Mouse (Mus musculus) midbrain, embryonic 16.5 days (tissue): ENCODE measurements at regions not wholly inside any gene's neighbourhood (a gene's known extent, or its start where the extent isn't known, plus 50 kb on each side); places are given as distances from the start of the nearest gene placed in this dataset.

Experiments used
- ATAC-seq: fragments of 200-750 bp; cut with Nextera tagmentation; 2 replicates; pipeline ENCODE4 v1.8.0; 2017; ENCODE audit warnings: moderate TSS enrichment
- H3K27ac ChIP-seq: fragments of 300-500 bp; sonication (generic); 2 replicates; pipeline ENCODE4 v1.5.1; 2014; ENCODE audit warnings: mild to moderate bottlenecking, low read length, mixed read lengths
- H3K27me3 ChIP-seq: fragments of 300-500 bp; sonication (generic); 2 replicates; pipeline ENCODE4 v1.6.1; 2014; ENCODE audit warnings: low read depth, low read length, mixed read lengths; ENCODE audit not compliant: control insufficient read depth, insufficient read depth
- H3K36me3 ChIP-seq: fragments of 300-500 bp; sonication (generic); 2 replicates; pipeline ENCODE4 v1.6.1; 2014; ENCODE audit warnings: mild to moderate bottlenecking, low read length, moderate library complexity, mixed read lengths; ENCODE audit not compliant: control insufficient read depth, insufficient read depth
- H3K4me1 ChIP-seq: fragments of 300-500 bp; sonication (generic); 2 replicates; pipeline ENCODE4 v1.6.1; 2014; ENCODE audit warnings: mild to moderate bottlenecking, low read length, mixed read lengths; ENCODE audit not compliant: control insufficient read depth, insufficient read depth
- H3K4me2 ChIP-seq: fragments of 300-500 bp; sonication (generic); 2 replicates; pipeline ENCODE4 v1.6.1; 2014; ENCODE audit warnings: mild to moderate bottlenecking, low read length, mixed read lengths
- H3K4me3 ChIP-seq: fragments of 300-500 bp; sonication (generic); 2 replicates; pipeline ENCODE4 v1.5.1; 2014; ENCODE audit warnings: low read depth, mild to moderate bottlenecking, low read length, moderate library complexity, mixed read lengths
- H3K9ac ChIP-seq: fragments of 300-500 bp; sonication (generic); 2 replicates; pipeline ENCODE4 v1.6.1; 2014; ENCODE audit warnings: low read depth, low read length, mixed read lengths
- H3K9me3 ChIP-seq: fragments of 300-500 bp; sonication (generic); replicated peaks from 2 replicates; pipeline ENCODE4 v1.6.1; 2014; ENCODE audit warnings: mild to moderate bottlenecking, low read length, mixed read lengths; ENCODE audit not compliant: control insufficient read depth, poor library complexity, severe bottlenecking
- WGBS: fragments of 180-500 bp; shearing (Covaris S2); extraction: QIAGEN DNeasy Blood & Tissue Kit; methylation state at CpG from one replicate; pipeline ENCODE4 v1.1.7; 2014; 5-methylcytosine and 5-hydroxymethylcytosine counted together

DNA sequence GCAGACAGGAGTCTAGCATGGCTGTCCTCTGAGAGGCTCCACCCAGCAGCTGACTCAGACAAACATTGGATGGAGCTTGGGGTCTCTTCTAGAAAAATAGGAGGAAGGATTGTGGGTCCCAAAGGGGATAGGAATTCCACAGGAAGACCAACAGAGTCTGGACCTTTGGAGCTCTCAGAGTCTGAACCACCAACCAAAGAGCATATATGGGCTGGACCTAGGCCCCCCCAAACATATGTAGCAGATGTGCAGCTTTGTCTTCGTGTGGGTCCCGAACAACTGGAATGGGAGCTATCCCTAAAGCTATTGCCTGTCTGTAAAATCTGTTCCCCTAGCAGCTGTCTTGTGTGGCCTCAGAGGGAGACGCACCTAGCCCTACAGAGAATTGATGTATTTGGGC, 50.1 kb upstream of the Cpm start:
- Histone ChIP-seq H3K4me1 (no peaks in the 10 kb centered on the region), H3K27ac (no peak overlapping the region), H3K27me3 (no peaks in the 10 kb centered on the region; the same call in 1 of the 2 replicates), H3K4me3 (no peak overlapping the region), H3K9ac (no peak overlapping the region), H3K9me3 (no peaks in the 10 kb centered on the region), H3K36me3 (no peaks in the 10 kb centered on the region), H3K4me2 (no peak overlapping the region)
- 89% methylated on average over 3 of the region's 3 CpGs for WGBS
- no peak for ATAC-seq

DNA sequence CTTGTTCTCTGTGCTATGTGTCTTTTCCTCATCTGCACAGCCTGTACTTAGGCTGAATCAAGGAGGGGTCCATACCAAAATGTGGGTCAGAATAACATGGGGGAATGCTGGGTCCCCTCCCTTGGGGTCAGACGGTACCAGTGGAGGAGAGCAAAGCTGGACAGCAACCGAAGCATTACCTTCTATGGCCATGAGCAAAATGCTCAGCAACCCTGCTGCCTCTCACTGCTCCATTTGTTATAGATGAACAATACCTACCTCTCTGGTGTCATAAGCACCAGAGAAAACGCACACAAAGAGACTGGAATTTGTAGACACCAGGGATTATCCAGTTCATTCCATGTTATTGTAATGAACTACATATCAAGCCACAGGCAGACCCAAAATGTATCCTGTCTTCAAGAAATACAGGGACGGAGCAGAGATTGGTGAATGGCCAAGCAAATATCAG, 50.6 kb upstream of the Cpm start:
- H3K36me3 ChIP-seq: no peaks in the 10 kb centered on the region
- no peaks in the 10 kb centered on the region; the same call in 1 of the 2 replicates for H3K27me3 ChIP-seq
- H3K4me1 ChIP-seq: no peaks in the 10 kb centered on the region
- H3K4me3 ChIP-seq: no peak overlapping the region
- no peak overlapping the region for H3K4me2 ChIP-seq
- no peaks in the 10 kb centered on the region for H3K9me3 ChIP-seq
- no peak for ATAC-seq
- H3K27ac ChIP-seq: no peak overlapping the region
- WGBS: 87% methylated on average over 4 of the region's 4 CpGs
- no peak overlapping the region for H3K9ac ChIP-seq

DNA sequence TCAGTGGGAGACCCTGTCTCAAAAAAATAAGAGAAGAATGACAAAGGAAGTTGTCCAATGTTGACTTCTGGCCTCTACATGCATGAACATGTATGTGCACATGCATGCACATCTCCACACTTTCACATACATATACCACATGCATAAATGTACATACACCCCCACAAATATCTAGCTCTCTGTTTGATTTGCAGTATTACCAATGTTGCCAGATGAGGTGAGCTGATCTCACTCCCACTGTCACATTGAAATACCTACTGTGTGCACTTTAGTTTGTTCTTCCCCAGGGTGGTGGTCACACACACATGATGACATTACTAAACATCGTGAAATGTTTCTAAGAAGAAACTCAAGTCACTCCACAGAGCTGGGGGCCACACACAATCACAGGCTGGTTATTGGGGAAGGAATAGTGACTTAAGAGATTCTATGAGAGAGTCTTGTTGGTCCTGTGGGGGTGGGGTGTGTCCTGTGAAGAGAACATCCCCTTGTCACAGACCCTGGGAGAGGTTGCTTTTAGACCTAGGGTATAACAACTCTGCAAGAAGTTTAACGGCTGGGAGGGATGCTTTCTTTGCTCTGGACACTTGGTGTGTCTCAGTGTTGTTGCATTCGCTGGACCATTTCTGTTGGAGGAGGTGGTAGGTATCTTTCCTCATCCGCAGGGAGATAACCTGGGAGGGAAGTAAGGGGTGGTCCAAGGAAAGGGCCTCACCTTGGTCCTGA, 51.2 kb upstream of the Cpm start:
- H3K27me3 ChIP-seq: no peaks in the 10 kb centered on the region
- no peak overlapping the region for H3K4me3 ChIP-seq
- no peak overlapping the region for H3K9ac ChIP-seq
- H3K36me3 ChIP-seq: no peaks in the 10 kb centered on the region
- H3K9me3 ChIP-seq: no peaks in the 10 kb centered on the region
- no peaks in the 10 kb centered on the region for H3K4me1 ChIP-seq
- no peak overlapping the region for H3K4me2 ChIP-seq
- H3K27ac ChIP-seq: no peak overlapping the region
- 90% methylated on average over 4 of the region's 4 CpGs for WGBS
- no peak for ATAC-seq

DNA sequence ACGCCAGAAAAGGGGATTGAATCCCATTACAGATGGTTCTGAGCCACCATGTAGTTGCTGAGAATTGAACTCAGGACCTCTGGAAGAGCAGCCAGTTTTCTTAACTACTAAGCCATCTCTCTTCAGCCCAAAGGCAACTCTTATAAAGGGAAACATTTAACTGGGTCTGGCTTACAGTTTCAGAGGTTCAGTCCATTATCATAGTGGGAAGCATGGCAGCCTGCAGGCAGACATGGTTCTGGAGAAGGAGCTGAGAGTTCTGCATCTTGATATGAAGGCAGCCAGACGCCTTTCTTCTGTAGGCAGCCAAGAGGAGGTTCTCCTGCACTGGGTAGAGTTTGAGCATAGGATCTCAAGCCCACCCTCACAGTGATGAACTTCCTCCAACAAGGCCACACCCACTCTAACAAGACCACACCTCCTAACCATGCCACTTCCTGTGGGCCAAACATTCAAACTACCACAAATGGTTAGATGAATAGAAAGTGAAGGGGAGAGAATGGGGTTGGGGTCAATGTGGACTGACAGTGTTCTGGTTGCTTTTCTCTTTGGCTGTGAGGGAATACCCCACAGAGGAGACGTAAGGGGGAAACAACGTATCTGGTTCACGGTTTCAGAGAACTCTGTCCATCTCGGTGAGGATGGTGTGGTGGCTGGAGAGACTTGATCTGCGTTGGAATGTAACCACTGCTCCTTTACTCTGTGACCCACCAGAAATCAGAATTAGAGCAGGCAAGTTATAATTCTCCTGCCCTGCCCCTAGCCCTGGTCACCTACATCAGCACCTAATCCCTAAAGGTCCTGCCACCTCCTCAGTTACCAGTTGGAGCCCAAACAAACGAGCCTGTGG, 52.2 kb upstream of the Cpm start:
- Histone ChIP-seq H3K4me1 (peaks cover under 1% of the 10 kb centered on the region; the same call in 1 of the 2 replicates), H3K27ac (no peak overlapping the region), H3K4me3 (no peak overlapping the region), H3K9ac (no peak overlapping the region), H3K36me3 (no peaks in the 10 kb centered on the region), H3K4me2 (no peak overlapping the region), H3K9me3 (no peaks in the 10 kb centered on the region), H3K27me3 (peaks cover 7% of the 10 kb centered on the region; the same call in 1 of the 2 replicates)
- WGBS: 90% methylated on average over 8 of the region's 8 CpGs
- ATAC-seq: no peak

GRCm38 (mm10) chr10:117576154-117576859, 53.0 kb upstream of the Cpm start:
- H3K4me2 ChIP-seq: no peak overlapping the region
- no peak for ATAC-seq
- WGBS: 84% methylated on average over 10 of the region's 10 CpGs

GRCm38 (mm10) chr10:117575404-117576153, 53.7 kb upstream of the Cpm start:
- peaks cover 9% of the 10 kb centered on the region; the same call in 1 of the 2 replicates for H3K27me3 ChIP-seq
- no peaks in the 10 kb centered on the region for H3K9me3 ChIP-seq
- H3K4me2 ChIP-seq: no peak overlapping the region
- H3K36me3 ChIP-seq: no peaks in the 10 kb centered on the region
- no peak overlapping the region for H3K27ac ChIP-seq
- H3K4me1 ChIP-seq: peaks cover 9% of the 10 kb centered on the region
- no peak overlapping the region for H3K4me3 ChIP-seq
- WGBS: 50% methylated on average over 14 of the region's 14 CpGs
- no peak overlapping the region for H3K9ac ChIP-seq
- ATAC-seq: no peak

More at GRCm38 (mm10) chr10:117576154-117576859, 53.0 kb upstream of the Cpm start:
- Histone ChIP-seq H3K36me3 (no peaks in the 10 kb centered on the region), H3K9me3 (no peaks in the 10 kb centered on the region), H3K9ac (no peak overlapping the region), H3K27ac (no peak overlapping the region), H3K4me1 (peaks cover 4% of the 10 kb centered on the region), H3K4me3 (no peak overlapping the region), H3K27me3 (peaks cover 9% of the 10 kb centered on the region; the same call in 1 of the 2 replicates)

GRCm38 (mm10) chr10:117574915-117575314, 54.4 kb upstream of the Cpm start:
- no peak overlapping the region for H3K27ac ChIP-seq
- 92% methylated on average over 3 of the region's 3 CpGs for WGBS
- H3K9ac ChIP-seq: no peak overlapping the region
- peaks cover 12% of the 10 kb centered on the region; the same call in 1 of the 2 replicates for H3K27me3 ChIP-seq
- no peaks in the 10 kb centered on the region for H3K9me3 ChIP-seq
- ATAC-seq: no peak
- H3K4me3 ChIP-seq: no peak overlapping the region
- H3K4me2 ChIP-seq: no peak overlapping the region
- peaks cover 9% of the 10 kb centered on the region for H3K4me1 ChIP-seq
- no peaks in the 10 kb centered on the region for H3K36me3 ChIP-seq

DNA sequence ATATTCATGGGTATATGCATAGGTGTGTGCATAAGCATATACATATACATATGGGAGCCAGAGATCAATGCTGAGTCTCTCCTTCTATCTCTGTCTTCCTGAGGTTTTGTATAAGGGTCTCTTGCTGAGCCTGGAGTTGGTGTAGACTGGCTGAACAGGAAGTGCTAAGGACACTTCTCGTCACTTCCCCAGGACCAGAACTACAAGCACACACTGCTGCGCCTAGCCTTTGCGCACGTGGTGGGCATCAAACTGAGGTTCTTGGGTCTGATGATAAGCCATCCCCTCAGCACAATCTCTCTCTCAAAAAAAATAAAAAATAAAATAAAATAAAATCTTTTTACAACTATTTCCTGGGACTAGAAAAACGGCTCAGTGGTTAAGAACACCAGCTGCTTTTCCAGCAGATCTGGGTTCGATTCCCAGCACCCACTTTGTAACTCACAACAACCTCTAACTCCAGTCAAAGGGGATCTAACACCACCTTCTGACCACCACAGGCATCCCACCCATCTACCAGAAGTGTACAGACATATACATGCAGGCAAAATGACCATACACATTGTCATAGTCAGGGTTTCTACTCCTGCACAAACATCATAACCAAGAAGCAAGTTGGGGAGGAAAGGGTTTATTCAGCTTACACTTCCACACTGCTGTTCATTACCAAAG, 55.1 kb upstream of the Cpm start:
- no peaks in the 10 kb centered on the region for H3K36me3 ChIP-seq
- H3K27me3 ChIP-seq: peaks cover 12% of the 10 kb centered on the region; the same call in 1 of the 2 replicates
- H3K9me3 ChIP-seq: no peaks in the 10 kb centered on the region
- no peak for ATAC-seq
- no peak overlapping the region for H3K4me3 ChIP-seq
- H3K27ac ChIP-seq: no peak overlapping the region
- peaks cover 9% of the 10 kb centered on the region for H3K4me1 ChIP-seq
- no peak overlapping the region for H3K4me2 ChIP-seq
- WGBS: 93% methylated on average over 6 of the region's 6 CpGs
- H3K9ac ChIP-seq: no peak overlapping the region
